Mouse (Mus musculus) gastrocnemius, postnatal 25 days (tissue): Measurements from ENCODE around the gene Nek1. TPM values are rescaled to one million over a fixed set of nuclear protein-coding genes. Genes with fewer than 3 reads are reported as not detected.
"Not testable (repeated sequence)": the region's sequence is repeated elsewhere in the genome, so short reads cannot be mapped to it uniquely, and the experiment has no call there.

ENCODE experiments used
- DNase-seq: peaks from one replicate; pipeline ENCODE4 v3.0.0; 2022
- total RNA-seq, 2 experiments: library from RNA; stranded (reverse); gene quantifications; 1 replicate in 1 of 2; 2 replicates in 1 of 2; pipeline ENCODE4 v1.2.3; 2021

Gene Nek1
- total RNA-seq, 2 experiments from 2014 or later = 4.7 to 5.4 TPM

DNA sequence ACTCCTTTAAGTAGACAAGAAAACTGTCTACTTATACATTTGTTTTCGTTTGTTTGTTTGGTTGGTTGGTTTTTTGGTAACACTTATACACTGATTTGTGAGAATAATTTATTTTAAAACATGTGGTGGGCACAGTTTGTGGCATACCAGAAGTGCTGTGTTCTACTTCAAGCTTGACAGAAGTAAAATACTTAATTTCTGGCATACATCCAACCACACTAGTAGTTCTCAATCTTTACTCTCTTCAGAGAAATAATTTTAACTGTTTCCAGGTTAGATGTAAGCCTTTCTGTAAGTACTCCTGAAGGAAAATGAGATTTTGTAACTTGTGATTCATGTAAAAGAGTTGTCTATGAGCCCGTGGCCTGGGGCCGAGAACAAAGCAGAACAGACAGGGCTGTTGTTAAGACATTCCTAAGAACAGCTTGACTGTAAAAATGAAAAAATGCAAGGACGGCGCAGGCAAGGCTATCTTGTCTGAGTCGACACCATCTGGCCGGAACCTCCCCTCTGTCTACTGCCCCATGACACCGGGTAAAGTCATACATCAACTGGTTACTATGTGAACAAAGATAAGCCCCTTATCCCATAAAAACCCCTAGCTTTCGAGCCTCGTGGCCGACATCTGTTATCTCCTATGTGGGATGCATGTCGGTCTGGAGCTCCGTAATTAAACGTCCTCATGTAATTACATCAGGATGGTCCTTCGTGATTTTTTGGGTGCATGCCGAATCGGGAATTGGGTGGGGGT is 8.6 kb upstream of the Nek1 start:
- DNase-seq = not testable (repeated sequence)

DNA sequence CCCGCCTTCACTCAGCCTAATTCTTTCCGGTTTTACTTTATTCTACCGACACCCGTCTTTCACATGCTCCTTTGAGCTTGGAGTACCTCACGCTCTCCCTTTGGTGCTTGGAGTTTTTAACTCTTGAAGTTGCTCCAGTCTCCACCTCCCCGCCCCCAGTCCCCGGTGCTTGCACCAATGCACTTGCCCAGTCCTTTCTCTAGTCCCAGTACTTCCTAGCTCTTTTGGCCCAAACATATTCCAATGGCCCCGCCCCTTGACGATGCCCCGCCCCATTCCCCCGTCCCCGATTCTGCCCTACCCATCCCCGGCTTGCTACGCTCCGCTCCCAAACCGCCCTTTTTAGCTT is 460 bp upstream of the Nek1 start:
- DNase-seq = peak; percentile 83

DNA sequence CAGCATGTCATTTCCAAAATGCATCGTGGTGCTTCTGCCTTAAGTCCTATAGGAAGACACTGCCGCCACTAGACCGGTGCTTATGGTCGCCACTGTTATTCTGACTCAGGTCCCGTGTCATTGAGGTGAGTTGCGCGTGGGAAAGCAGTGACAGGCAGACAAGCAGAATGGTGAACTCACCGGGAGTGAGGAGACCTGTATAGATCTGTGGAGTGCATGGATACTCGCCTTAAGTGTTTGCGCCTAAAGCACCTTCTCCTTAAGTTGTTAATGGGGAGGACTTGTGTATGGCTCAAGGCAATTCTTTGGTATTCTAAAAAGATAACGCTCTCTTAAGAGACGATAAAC is 618 bp downstream of the Nek1 start:
- DNase-seq = no peak

DNA sequence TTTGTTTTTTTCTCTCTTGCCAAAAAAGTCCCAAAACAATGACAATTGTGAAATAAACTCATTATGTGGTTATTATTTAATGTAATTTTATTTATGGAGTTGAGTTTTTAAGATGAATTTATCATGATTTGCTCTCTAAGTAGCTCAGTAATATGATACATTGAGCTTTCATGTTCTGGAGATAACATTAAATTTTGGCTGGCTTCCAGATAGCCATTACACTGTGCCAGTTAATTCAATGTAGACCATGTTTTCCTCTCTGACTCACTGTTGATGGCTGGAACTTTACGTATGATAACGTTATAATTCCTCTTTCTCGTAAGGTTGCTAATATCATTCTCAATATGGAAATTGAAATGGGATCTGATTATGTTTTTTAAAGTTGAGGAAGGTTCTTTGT is 3.5 kb downstream of the Nek1 start:
- no peak for DNase-seq

DNA sequence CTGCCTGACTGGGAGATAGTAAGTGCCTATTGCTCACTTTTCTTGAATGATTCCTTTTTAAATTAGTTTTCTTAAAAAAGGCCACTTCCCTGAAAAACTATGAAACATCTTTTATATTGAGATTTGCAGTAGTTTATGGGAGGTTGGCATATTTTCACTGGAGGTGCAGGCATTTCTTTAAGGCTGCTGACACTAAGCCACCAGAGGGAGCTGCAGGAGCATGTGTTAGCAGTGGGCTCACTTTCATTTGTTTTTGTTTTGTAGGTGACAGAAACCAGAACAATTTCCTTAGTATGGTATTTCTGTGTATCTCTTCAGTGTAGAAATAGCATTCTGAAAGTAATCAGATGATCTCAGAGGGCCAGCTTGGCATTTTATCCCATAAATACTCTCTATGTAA is 49.0 kb downstream of the Nek1 start:
- DNase-seq = no peak

DNA sequence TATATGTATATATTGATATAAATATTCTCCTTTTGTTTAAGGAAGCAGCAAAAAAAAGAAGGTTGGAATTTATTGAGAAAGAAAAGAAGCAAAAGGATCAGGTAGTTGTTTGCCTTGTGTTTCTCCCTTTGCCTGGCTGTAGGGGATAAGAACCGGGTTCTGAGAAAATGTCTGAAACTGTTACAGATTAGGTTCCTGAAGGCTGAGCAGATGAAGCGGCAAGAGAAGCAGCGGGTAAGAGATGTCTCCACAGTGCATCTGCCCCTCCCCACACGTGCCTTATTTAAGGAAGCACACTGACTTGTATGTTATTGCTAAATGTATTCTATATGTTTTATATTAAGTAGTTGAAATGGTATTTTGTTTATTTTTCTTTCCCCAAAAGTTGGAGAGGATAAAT is 50.9 kb downstream of the Nek1 start:
- DNase-seq = no peak

DNA sequence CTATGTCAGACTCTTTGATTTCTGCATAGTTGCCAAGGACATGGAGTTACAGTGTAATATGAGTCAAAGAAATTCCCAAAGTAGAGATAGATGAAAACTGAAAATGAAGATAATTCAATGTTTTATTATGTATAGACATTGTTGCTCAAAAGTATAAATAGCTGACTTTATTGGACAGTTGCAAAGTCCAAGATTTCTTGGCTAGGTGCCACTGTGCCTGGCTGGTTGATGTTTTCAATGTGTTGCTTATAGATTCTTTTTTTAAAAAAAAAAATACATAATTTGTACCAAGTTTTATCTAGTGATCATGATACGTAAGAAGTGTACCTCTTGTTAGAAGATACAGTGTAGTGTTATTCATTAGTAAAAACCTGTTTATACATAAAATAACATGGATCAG is 53.8 kb downstream of the Nek1 start:
- no peak for DNase-seq

DNA sequence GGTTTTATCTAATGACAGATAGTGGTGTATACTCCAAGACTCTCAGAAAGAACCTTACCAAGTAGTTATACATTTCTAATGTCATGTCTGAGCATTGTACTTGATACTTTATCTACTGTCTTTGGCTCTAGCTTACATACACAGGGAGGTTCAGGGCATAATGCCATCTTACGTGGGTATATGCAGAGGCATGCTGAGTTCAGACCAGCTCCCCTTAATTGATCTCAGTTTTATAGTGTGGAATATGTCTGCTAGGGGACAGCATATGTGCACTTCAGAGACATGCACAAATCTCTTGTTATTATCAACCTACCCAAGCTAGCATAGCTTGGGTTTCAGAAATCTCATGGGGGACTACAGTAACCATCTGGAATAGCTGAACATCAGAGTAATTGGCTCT is 60.0 kb downstream of the Nek1 start:
- no peak for DNase-seq

DNA sequence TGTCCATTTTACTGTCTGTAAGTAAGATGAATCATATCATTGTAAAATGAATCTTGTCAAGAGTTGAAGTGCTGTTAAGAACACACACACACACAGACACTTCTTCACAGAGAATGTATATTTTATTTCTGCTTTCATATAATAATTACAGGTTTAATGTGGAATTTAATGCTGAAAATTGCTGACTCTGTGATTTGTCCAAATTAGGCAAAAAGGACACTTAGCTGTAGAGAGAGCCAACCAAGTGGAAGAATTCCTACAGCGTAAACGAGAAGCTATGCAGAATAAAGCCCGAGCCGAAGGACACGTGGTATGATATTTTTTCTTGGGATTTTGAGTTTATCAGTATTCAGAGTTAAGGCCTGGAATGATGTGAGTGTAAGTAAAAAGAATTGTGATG is 61.3 kb downstream of the Nek1 start:
- no peak for DNase-seq

DNA sequence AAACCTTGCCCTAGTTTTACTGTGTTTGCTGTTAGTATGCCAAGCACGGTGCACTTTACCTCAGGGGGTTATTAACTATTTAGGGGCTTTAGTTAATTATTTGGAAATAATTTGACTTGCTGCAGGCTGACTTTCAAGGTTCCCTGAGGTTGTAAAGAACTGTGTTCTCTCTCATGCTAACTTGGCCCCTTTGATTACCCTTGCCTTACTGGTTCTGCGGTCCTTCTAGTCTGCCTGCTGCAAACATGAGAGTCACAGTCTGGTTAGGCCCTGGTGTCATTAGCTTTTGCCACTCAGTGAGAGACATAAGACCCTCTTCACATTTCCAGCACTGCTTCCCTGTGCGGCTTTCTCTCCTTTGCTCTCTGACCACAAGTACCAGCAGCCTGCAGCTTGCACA is 64.0 kb downstream of the Nek1 start:
- no peak for DNase-seq

DNA sequence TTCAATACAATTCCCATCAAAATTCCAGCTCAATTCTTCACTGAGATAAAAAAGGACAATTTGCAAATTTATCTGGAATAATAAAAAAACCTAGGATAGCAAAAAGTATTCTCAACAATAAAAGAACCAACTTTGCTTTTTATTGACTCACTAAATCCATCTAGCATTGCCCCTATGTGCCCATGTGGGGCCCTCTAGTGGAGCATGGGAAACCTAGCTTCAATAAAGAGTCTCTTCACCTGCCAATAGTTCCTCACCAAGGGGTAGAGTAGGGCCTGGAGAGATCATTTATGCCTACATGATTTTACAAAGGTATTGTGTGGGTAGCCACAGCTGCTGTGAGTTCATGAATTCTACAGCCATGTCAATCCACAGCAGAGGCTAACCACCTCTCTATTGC is 66.1 kb downstream of the Nek1 start:
- DNase-seq = no peak

DNA sequence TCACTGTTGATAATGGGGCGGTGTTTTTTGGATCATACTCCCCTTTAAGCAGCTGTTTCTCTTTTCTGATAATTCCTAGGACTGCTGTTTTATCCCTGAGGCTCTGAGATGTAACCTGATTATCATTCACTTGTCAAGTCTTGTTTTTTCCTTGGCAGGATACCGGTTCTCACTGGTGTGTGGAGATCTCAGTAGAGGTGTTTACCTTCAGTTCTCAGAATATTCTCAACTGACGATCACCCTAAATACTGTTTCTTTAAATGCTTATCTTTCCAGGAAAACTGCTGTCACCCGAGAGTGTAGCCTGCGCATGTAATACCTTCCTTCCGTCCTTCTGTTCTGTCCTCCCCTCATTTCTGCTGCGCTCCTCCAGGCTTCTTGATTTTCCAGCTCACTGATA is 67.4 kb downstream of the Nek1 start:
- DNase-seq = no peak

DNA sequence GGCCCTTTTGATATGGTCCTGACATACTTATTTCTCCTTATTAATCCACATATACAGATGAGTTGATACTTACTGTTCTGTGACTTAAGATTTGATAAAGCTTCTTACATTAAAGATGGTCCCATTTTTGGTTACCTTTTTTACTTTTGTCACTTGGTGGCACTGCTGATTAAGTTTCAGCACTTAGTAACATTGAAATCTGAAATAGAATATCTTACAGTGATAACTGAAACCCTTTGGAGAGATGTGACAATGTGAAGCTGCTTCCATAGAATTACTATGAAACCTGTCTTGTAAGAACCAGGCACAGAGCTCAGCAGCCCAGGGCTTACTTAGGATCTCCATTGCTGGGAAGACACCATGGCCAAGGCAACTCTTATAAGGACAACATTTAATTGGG is 82.1 kb downstream of the Nek1 start:
- DNase-seq = no peak

DNA sequence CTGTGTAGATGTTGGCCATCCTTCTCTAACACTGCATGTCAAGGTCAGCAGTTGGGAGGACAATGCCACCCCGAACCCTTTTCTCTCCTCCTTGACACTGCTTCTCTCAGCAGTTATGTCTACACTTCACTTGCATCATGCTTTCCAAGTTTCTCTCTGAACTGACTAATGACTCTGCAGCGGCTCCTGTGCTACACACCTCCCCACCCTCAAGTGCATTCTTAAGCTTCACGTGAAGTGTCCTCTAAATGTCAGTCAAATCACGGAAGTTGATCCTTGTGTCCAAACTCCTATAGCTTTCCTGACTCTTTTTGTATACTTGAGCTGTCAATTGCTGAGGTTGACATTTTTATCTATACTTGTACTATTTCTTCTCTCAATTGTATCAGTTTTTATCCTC is 117.5 kb downstream of the Nek1 start:
- DNase-seq = no peak

DNA sequence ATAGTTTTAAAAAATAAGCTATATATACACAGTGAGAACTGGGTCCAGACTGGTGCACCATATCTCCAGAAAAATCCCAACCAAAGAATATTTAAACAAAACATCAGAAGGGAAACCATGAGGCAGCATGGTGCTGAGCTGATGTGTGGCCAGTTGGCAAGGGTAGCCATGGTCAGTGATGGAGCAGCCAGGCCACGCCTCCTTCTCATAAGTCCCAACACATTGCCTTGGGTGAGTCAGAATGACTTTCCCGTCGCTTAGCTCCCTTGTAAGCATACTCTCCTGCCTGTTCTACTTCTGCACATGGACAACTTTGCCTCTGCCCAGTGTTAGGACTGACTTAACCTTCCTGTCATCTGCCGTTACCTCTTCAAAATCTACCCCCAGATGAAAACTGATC is 118.9 kb downstream of the Nek1 start:
- no peak for DNase-seq

DNA sequence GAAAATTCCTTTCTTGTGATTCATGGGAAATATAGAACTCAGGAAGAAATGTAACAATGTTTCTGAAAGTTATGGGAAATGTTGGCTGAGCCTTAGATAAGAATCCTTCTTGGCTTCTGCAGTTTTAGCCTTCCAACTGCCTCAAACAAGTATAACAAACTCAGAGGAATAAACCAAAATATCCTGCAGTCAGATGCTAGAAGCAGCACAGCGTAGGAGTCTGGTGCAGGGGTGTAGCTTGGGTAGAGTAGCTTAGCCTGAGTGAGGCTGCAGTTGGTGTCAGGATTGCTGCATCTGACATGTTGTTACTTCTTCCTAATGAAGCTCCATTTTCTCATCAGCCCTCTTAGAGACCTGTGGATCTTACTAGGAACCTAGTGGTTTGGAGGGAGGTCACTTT is 128.6 kb downstream of the Nek1 start:
- DNase-seq = no peak

DNA sequence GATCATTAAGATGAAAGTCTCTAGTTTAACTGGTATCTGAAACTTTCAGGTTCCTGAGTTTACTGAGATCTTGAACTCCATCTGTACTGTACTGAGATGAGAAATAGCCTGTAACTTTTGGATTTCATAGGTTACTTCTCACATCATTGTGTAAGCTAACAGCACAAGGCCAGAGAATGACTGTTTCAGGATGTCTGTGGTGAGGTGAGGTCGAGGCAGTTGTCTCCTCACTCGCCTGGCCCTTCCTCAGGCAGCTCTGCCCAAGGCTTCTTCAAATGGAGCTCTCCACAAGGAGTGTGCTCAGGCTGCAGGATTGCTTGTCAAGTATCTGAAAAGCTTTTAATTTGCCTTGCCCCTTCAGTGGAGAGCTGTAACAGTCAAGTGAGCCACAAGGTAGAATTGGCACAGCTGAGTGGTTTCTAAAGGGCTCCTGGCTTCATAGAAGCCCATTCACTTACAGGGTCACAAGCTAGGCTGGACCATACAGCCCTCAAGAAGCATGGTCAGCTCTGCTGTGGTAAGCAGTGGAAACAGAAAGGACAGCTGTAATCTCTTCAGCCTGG is 134.4 kb downstream of the Nek1 start:
- no peak for DNase-seq

DNA sequence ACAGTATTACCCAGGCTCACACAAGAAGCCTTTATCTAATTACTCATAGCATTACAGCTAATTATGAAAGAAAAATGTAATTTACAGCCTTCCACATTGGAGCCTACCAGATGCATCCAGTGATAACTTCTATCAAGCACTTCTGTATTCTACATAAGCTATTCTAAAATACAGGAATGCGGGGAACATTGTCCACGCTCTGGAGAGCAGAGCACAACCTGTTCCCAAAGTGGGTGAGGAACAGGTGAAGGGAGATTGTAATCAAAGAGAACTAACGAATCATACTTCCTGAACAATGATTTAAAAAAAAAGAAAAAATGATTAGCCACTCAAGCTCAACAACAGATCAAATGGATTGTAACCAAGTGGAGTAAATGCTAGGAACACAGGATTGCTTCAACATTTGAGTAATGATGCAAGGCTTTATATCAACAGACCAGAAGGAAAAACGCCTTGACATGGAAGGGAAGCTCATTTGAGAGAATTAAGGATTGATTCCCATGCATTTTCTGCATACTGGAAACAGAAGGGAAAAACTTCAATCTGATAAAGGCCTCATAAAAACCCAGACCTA is 139.7 kb downstream of the Nek1 start:
- DNase-seq = no peak

DNA sequence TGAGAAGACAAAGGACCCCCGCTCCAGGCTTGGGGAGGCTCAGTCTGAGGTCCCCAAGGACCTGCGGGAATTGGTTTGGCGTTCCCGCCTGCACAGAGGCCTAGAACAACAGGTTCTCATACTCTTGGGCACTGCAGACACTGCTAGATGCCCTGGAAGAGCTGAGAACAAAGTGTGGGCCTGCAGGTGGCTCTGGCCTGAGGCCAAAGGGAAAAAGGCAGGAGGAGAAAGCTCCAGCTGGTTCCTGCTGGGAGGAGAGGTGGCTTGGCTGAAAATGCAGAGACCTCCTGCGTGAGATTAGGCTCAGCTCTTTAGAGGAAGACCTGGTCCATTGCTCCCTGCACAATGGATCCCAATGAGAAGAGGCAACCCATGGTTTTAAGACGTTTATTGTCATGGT is 148.9 kb downstream of the Nek1 start:
- DNase-seq = no peak

DNA sequence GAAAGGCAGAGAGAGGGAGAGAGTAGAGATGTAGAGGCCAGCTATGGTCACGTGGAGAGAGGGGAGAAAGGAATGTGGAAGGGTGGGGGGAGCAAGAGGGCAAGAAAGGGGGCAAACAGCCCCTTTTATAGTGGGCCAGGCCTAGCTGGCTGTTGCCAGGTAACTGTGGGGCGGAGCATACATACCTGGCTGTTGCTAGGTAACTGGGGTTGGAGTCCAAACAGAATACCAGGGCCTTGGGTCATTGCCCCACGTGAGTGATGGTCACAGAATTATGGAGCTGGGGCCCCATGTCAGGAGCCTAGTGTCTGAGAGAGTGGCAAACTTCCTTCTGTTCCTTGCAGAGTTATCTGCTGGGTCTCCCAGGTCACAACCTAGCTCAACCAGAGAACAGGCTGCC is 149.3 kb downstream of the Nek1 start:
- DNase-seq = no peak

DNA sequence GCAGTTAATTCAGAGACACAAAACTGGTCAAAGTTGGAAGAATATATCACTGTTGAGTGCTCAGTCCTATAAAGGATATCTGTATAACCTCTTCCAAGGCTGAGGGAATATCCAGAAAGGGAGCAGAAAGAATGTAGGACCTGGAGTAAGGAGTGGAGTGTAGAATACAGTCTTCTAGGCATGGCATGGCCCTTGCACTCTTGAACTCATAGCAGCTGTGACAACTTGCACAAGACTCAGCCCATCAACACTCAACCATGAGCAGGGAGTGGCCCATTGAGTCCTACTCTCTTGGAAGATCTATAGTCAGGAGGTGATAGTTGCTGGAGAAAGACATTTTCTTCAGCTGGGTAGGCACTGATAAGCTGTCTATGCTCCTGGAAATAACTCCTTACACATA is 149.8 kb downstream of the Nek1 start:
- no peak for DNase-seq

DNA sequence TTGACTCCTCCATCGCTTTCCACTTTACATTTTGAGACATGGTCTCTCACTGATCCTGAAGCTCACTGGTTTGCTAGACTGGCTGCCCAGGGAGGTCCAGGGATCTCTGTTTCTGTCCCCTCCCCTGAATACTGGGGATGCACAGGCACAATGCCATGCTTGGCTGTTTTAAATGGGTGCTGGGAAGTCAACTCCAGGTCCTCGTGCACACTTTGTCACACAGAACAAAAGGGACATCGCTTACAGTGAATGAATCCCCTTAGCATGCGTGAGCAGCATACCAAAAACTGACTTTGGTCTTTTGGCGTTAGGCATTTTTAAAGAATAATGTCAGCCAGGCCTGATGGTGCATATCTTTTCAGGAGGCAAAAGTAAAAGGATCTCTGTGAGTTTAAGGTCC is 155.7 kb downstream of the Nek1 start:
- no peak for DNase-seq

DNA sequence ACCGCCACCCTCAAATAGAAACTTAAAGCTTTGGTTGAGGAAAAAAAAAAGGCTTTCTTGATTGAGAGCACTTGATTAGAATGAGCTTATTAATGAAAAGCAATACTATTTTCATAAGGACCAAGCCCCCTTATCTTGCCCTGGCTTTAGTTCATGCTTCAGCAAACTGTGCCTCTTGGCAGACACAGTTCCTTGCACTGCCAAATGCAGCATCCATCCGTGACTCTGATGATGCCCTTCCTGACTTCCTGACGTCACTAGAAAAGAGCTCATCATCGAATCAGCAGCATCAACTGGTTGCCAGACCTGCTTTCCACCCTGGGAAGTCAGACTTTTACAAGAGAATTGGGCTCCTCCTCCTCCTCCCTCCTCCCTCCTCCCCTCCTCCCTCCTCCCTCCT is 157.6 kb downstream of the Nek1 start:
- DNase-seq = no peak

DNA sequence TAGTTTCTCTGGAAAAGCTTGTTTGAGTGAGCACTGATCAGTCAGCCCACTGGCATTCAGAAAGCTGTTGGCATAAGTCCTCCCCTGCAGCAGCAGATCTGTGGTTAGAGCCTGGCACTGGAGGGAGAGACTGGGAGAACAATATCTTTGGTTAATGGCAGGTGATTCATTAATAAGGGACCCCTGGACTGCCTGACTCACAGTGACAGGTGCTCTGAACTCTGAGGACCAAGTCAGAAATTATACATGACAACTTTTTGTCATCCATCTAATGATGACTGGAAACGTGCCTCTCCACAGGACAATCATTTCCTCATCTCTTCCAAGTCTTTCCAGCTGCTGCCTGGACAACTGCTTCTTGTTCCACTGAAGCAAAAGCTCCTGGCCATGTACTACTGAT is 163.4 kb downstream of the Nek1 start:
- no peak for DNase-seq

DNA sequence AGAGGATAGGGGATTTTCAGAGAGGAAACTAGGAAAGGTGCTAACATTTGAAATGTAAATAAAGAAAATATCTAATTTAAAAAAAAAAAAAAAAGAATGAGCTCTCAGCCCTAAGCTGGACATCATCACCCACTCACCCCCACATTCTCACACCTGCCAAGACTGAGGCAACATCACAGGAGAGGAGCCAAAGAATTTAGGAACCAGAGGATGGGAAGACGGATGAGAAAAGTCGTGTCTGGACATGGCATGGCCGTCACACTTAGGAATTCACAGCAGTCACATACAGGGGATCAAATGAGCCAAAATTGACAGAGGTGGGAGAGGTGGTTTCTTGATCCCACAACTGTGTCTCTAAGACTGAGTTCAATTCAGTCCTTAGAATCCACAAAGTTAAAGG is 165.5 kb downstream of the Nek1 start:
- DNase-seq = no peak
